Mouse (Mus musculus) heart, postnatal 0 days (tissue): Measurements from ENCODE around the gene Sez6l2. TPM values are rescaled to one million over a fixed set of nuclear protein-coding genes. Genes with fewer than 3 reads are reported as not detected.

Experiments used
- ATAC-seq: fragments of 200-750 bp; cut with Nextera tagmentation; 2 replicates; pipeline ENCODE4 v1.8.0; 2017; ENCODE audit warnings: low read depth, moderate number of reproducible peaks, moderate library complexity; ENCODE audit not compliant: insufficient read depth
- DNase-seq: peaks from one replicate; pipeline ENCODE4 v3.0.0-alpha.2; 2016; ENCODE audit warnings: low spot score
- H3K27ac ChIP-seq: fragments of 300-500 bp; sonication (generic); 2 replicates; pipeline ENCODE4 v1.5.1; 2014; ENCODE audit warnings: low read depth, mild to moderate bottlenecking
- H3K27me3 ChIP-seq: fragments of 300-500 bp; sonication (generic); 2 replicates; pipeline ENCODE4 v1.6.1; 2014; ENCODE audit warnings: low read length, mixed read lengths; ENCODE audit not compliant: control insufficient read depth, insufficient read depth
- H3K36me3 ChIP-seq: fragments of 300-500 bp; sonication (generic); replicated peaks from 2 replicates; pipeline ENCODE4 v1.6.1; 2014; ENCODE audit warnings: low read length, mixed read lengths; ENCODE audit not compliant: control insufficient read depth, insufficient read depth
- H3K4me1 ChIP-seq: fragments of 300-500 bp; sonication (generic); 2 replicates; pipeline ENCODE4 v1.6.1; 2014; ENCODE audit warnings: antibody characterized with exemption; ENCODE audit not compliant: control insufficient read depth, insufficient read depth
- H3K4me2 ChIP-seq: fragments of 300-500 bp; sonication (generic); 2 replicates; pipeline ENCODE4 v1.6.1; 2014; ENCODE audit warnings: low read depth, mild to moderate bottlenecking, low read length, moderate library complexity
- H3K4me3 ChIP-seq: fragments of 300-500 bp; sonication (generic); 2 replicates; pipeline ENCODE4 v1.5.1; 2014; ENCODE audit warnings: low read depth, low read length
- H3K9ac ChIP-seq: fragments of 300-500 bp; sonication (generic); replicated peaks from 2 replicates; pipeline ENCODE4 v1.6.1; 2014; ENCODE audit warnings: low read depth, low read length, mixed read lengths
- H3K9me3 ChIP-seq: fragments of 300-500 bp; sonication (generic); replicated peaks from 2 replicates; pipeline ENCODE4 v1.6.1; 2016; ENCODE audit warnings: low read length; ENCODE audit not compliant: control insufficient read depth
- CTCF ChIP-seq: IDR thresholded peaks from 2 replicates; pipeline ENCODE4 v1.5.1; 2016; ENCODE audit warnings: antibody characterized with exemption, control low read depth, low read depth
- EP300 ChIP-seq: IDR thresholded peaks from 2 replicates; pipeline ENCODE4 v1.6.1; 2016; ENCODE audit warnings: antibody characterized with exemption, low read depth
- WGBS: fragments of 180-500 bp; shearing (Covaris S2); extraction: QIAGEN DNeasy Blood & Tissue Kit; methylation state at CpG from one replicate; pipeline ENCODE4 v1.1.7; 2014; 5-methylcytosine and 5-hydroxymethylcytosine counted together
- polyA plus RNA-seq: library from polyadenylated mRNA; unstranded; fragments of >200 nt; fragmentation: Nextera tagmentation; extraction: Ambion mirVana; gene quantifications from 2 replicates; pipeline ENCODE4 v1.2.1, GENCODE M21; 2015
- total RNA-seq: library from RNA; depleted of rRNA; stranded (reverse); fragments of >200 nt; gene quantifications from 2 replicates; pipeline ENCODE4 v1.2.3, GENCODE M21; 2014; ENCODE audit warnings: low replicate concordance

The Sez6l2 gene
- total and polyA plus RNA-seq, 2 experiments from 2014 or later, result 1.5 to 8.7 TPM

GRCm38 (mm10) chr7:126921563-126921962 lies 28.8 kb upstream of the Sez6l2 start:
- H3K4me2 ChIP-seq, result no peak overlapping the region
- TF ChIP-seq EP300 (no peak), CTCF (no peak)
- no peaks in the 10 kb centered on the region for H3K4me1 ChIP-seq
- no peak overlapping the region for H3K27ac ChIP-seq
- no peaks in the 10 kb centered on the region for H3K27me3 ChIP-seq
- no peak overlapping the region for H3K9ac ChIP-seq
- DNase-seq, result no peak
- no peak for ATAC-seq
- 79% methylated on average over 2 of the region's 2 CpGs for WGBS
- no peaks in the 10 kb centered on the region for H3K9me3 ChIP-seq
- no peaks in the 10 kb centered on the region for H3K36me3 ChIP-seq
- no peak overlapping the region for H3K4me3 ChIP-seq

DNA sequence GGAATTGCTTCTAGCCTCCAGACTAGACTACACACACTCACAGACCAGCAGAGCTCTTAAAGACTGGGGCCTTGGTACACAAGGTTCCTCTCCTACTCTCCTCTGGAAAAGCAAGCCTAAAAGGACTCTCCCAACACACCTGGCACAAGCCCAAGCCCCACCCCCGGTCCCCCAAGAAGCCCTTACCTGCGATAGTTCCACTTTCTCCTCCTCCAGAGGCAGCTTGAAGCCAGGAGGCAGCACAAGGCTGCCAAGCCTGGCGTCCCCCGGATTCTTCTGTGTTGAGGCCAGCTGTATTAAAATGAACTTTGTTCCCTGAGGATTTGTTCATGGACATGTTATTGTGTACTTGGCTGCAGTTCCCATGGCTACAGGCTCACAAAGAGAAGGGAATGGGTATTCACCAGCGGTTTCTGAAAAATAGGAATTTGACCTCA lies 27.7 kb upstream of the Sez6l2 start, which contains the start of gene Tmem219:
Gene Tmem219 (minus strand): TSS at position 294 of the 437 bp plus-strand sequence.
- peak within 1 kb of the TSS; percentile 34 for H3K27ac ChIP-seq
- DNase-seq, result peak; percentile 54
- no peaks in the 10 kb centered on the region for H3K36me3 ChIP-seq
- H3K4me2 ChIP-seq, result no peak within 1 kb of the TSS
- peak; percentile 65 for ATAC-seq
- no peak within 1 kb of the TSS for H3K4me3 ChIP-seq
- H3K9ac ChIP-seq, result no peak within 1 kb of the TSS
- no peaks in the 10 kb centered on the region for H3K9me3 ChIP-seq
- H3K27me3 ChIP-seq, result no peaks in the 10 kb centered on the region
- TF ChIP-seq CTCF (no peak), EP300 (no peak)
- WGBS, result 35% methylated on average over 5 of the region's 5 CpGs
- no peaks in the 10 kb centered on the region for H3K4me1 ChIP-seq

DNA sequence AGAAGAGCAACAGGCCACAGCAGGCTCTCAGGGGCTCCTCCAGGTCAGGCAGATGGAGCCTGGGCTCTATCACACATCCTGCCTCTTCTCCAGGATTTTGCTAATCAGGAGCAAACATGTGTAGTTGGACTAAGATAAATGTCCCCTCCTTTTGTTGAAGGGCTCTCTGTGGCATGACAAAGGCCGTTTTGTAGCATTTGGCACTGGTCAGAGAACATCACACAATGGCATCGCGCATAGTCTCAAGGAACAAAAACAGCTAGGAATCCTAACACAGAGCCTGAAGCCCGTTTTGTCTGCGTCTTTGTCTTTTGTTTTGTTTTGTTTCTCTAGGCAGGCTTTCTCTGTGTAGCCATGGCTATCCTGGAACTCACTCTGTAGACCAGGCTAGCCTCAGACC lies 26.4 kb upstream of the Sez6l2 start:
- no peak for TF ChIP-seq EP300
- no peak for TF ChIP-seq CTCF
- H3K27me3 ChIP-seq, result no peaks in the 10 kb centered on the region
- peak; percentile 21; the same call in 1 of the 2 replicates for ATAC-seq
- peak overlapping the region; percentile 12; the same call in 1 of the 2 replicates for H3K27ac ChIP-seq
- H3K9ac ChIP-seq, result no peak overlapping the region
- peak; percentile 59 for DNase-seq
- H3K4me2 ChIP-seq, result no peak overlapping the region
- 64% methylated on average over 5 of the region's 5 CpGs for WGBS
- H3K4me3 ChIP-seq, result no peak overlapping the region
- no peaks in the 10 kb centered on the region for H3K36me3 ChIP-seq
- no peaks in the 10 kb centered on the region for H3K9me3 ChIP-seq
- H3K4me1 ChIP-seq, result no peaks in the 10 kb centered on the region

- Histone ChIP-seq H3K9me3 (no peaks in the 10 kb centered on the region), H3K27me3 (no peaks in the 10 kb centered on the region), H3K4me1 (peaks cover 6% of the 10 kb centered on the region), H3K27ac (no peak overlapping the region), H3K4me3 (no peak overlapping the region), H3K9ac (no peak overlapping the region), H3K36me3 (0 out of 2 replicates have a peak, but pooled peaks cover 3% of the 10 kb centered on the region), H3K4me2 (no peak overlapping the region)
- 29% methylated on average over 3 of the region's 3 CpGs for whole genome bisulfite sequencing
- no peak for TF ChIP-seq EP300
- TF ChIP-seq CTCF, result no peak
- ATAC-seq (no peak), DNase-seq (no peak)
Measured at GRCm38 (mm10) chr7:126926299-126926698, 24.1 kb upstream of the Sez6l2 start.

GRCm38 (mm10) chr7:126928384-126929037 lies 21.9 kb upstream of the Sez6l2 start, which contains the start of gene Kctd13:
Kctd13 (plus strand) TSS chr7:126928879.
- H3K27me3 ChIP-seq, result no peaks in the 10 kb centered on the region
- H3K4me1 ChIP-seq, result peaks cover 6% of the 10 kb centered on the region
- WGBS, result 3% methylated on average over 51 of the region's 56 CpGs
- H3K27ac ChIP-seq, result peak within 1 kb of the TSS; percentile 28
- 0 out of 2 replicates have a peak, but pooled peaks cover 10% of the 10 kb centered on the region for H3K36me3 ChIP-seq
- peak within 1 kb of the TSS; percentile 77 for H3K4me2 ChIP-seq
- TF ChIP-seq CTCF, result no peak
- TF ChIP-seq EP300, result no peak
- peak; percentile 96 for ATAC-seq
- H3K9ac ChIP-seq, result peak within 1 kb of the TSS; percentile 56
- no peaks in the 10 kb centered on the region for H3K9me3 ChIP-seq
- DNase-seq, result peak; percentile 84
- peak within 1 kb of the TSS; percentile 57 for H3K4me3 ChIP-seq

- WGBS, result 1% methylated on average over 26 of the region's 27 CpGs
- TF ChIP-seq CTCF (no peak), EP300 (no peak)
- no peak for DNase-seq
- peak overlapping the region; percentile 28 for H3K27ac ChIP-seq
- H3K4me1 ChIP-seq, result peaks cover 6% of the 10 kb centered on the region
- peak overlapping the region; percentile 56 for H3K9ac ChIP-seq
- peak overlapping the region; percentile 57 for H3K4me3 ChIP-seq
- peak overlapping the region; percentile 77 for H3K4me2 ChIP-seq
- no peaks in the 10 kb centered on the region for H3K27me3 ChIP-seq
- no peaks in the 10 kb centered on the region for H3K9me3 ChIP-seq
- ATAC-seq, result peak; percentile 58
- H3K36me3 ChIP-seq, result 0 out of 2 replicates have a peak, but pooled peaks cover 10% of the 10 kb centered on the region
Measured at GRCm38 (mm10) chr7:126929046-126929445, 21.3 kb upstream of the Sez6l2 start.
